Mouse (Mus musculus): ENCODE measurements around the gene Tbc1d7. TPM values are rescaled to one million over a fixed set of nuclear protein-coding genes. Genes with fewer than 3 reads are reported as not detected.

The Tbc1d7 gene
- total and polyA plus RNA-seq, 2 experiments from 2014 or later: 14.8 to 70.5 TPM

DNA sequence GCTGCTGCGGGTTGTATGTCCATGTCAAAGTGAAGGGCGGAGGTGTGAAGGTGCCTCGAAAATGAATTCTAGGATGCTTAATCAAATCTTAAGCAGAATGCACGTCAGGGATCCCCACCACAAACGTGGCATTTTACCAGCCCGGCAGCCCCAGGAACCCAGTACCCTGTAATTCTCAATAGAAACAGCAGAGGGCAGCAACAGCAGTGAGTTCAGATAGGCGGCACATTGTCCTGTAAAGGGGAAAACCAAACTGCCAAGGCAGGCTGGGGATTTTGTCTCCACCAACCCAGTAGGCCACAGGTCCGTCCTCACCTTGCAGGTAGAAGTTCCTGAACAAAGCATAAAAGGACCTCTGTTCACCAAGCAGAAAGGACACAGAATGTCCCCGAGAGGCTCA, 2.0 kb upstream of the Tbc1d7 start:
- Histone ChIP-seq H3K36me3 (replicated peaks; ENCODE audit: control insufficient read depth, insufficient read depth, low read length) (peaks cover 8% of the 10 kb centered on the region), H3K9ac (replicated peaks; ENCODE audit: low read depth, low read length) (no peak overlapping the region), H3K27me3 (ENCODE audit: control insufficient read depth, insufficient read depth, low read length) (no peaks in the 10 kb centered on the region), H3K27ac (ENCODE audit: low read depth) (no peak overlapping the region), H3K4me3 (ENCODE audit: low read depth, low read length) (no peak overlapping the region), H3K9me3 (replicated peaks; ENCODE audit: control insufficient read depth, low read length) (no peaks in the 10 kb centered on the region), H3K4me2 (ENCODE audit: low read depth, low read length) (no peak overlapping the region), H3K4me1 (ENCODE audit: control insufficient read depth, insufficient read depth) (peaks cover 4% of the 10 kb centered on the region; the same call in 1 of the 2 replicates)
- TF ChIP-seq EP300 (IDR thresholded peaks at IDR 0.05; ENCODE audit: low read depth): no peak
- TF ChIP-seq CTCF (IDR thresholded peaks at IDR 0.05; ENCODE audit: low read depth): peak; percentile 82
- ATAC-seq (ENCODE audit: insufficient read depth, low read depth) (0 out of 2 replicates have a peak, but pooled peaks have one; percentile 12), DNase-seq (ENCODE audit: low spot score) (no peak)
- 10% methylated on average over 9 of the region's 9 CpGs for WGBS

DNA sequence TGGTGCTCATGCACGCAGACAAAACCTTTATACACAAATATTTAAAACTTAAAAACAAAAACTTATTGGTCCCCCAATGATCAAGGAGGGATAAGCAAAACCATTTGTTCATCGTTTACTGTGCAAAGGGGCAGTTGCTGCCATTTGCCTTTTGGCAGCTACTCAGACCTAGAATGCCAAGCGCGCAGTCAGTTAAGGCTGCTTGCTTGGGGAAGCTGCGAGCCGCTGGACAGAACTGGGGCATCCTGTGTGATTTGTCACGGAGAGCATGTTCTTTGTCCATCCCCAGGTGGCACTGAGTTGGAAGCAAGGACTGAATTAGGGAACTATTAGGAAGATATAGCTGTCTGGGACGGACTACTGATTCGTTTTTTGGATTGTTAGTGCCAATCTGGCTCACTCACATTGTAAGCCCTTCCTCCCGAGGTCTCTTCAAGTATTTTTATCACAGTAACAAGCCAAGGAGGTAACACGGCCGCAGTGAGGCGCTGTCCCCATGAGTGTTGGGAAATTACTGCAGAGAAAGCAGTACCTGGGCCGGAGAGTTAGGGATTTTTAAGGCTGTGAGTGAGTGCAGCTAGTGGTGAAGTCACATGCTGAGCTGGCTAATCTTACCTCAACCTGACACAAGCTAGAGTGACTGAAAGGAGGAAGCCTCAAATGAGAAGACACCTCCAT, 874 bp upstream of the Tbc1d7 start:
- 33% methylated on average over 14 of the region's 14 CpGs for WGBS
- Histone ChIP-seq H3K27ac (ENCODE audit: low read depth) (peak overlapping the region; percentile 89), H3K36me3 (replicated peaks; ENCODE audit: control insufficient read depth, insufficient read depth, low read length) (peaks cover 12% of the 10 kb centered on the region), H3K27me3 (ENCODE audit: control insufficient read depth, insufficient read depth, low read length) (no peaks in the 10 kb centered on the region), H3K9ac (replicated peaks; ENCODE audit: low read depth, low read length) (no peak overlapping the region; the same call in 1 of the 2 replicates), H3K4me3 (ENCODE audit: low read depth, low read length) (peak overlapping the region; percentile 67), H3K9me3 (replicated peaks; ENCODE audit: control insufficient read depth, low read length) (no peaks in the 10 kb centered on the region), H3K4me2 (ENCODE audit: low read depth, low read length) (peak overlapping the region; percentile 73), H3K4me1 (ENCODE audit: control insufficient read depth, insufficient read depth) (peaks cover 4% of the 10 kb centered on the region; the same call in 1 of the 2 replicates)
- TF ChIP-seq EP300 (IDR thresholded peaks at IDR 0.05; ENCODE audit: low read depth): no peak
- peak; percentile 39 for TF ChIP-seq CTCF (IDR thresholded peaks at IDR 0.05; ENCODE audit: low read depth)
- DNase-seq (ENCODE audit: low spot score) (no peak), ATAC-seq (ENCODE audit: insufficient read depth, low read depth) (no peak)

DNA sequence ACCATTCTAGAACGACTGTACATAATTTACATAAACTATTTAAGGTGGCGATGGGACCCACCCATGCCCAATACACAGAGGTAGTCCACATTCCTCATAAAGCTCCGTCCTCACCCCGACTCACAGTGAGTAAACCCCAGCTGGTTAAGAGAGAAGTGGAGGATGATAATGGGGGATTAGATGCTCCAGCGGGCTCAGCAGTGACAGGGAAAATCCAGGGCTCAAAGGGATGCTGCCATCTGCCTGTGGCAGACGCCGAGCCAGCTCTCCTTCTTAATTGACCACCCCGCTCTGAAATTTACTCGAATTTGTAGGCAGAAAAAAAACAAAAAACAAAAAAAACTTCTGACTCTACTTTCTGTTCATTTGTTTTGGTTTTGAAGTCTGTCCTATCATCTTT, 3.6 kb downstream of the Tbc1d7 start:
- ATAC-seq (ENCODE audit: insufficient read depth, low read depth) (no peak), DNase-seq (ENCODE audit: low spot score) (no peak)
- TF ChIP-seq CTCF (IDR thresholded peaks at IDR 0.05; ENCODE audit: low read depth) (no peak), EP300 (IDR thresholded peaks at IDR 0.05; ENCODE audit: low read depth) (no peak)
- Histone ChIP-seq H3K27ac (ENCODE audit: low read depth) (no peak overlapping the region), H3K36me3 (replicated peaks; ENCODE audit: control insufficient read depth, insufficient read depth, low read length) (peaks cover 39% of the 10 kb centered on the region), H3K4me1 (ENCODE audit: control insufficient read depth, insufficient read depth) (peaks cover 4% of the 10 kb centered on the region; the same call in 1 of the 2 replicates), H3K9me3 (replicated peaks; ENCODE audit: control insufficient read depth, low read length) (no peaks in the 10 kb centered on the region), H3K9ac (replicated peaks; ENCODE audit: low read depth, low read length) (no peak overlapping the region), H3K4me2 (ENCODE audit: low read depth, low read length) (no peak overlapping the region), H3K4me3 (ENCODE audit: low read depth, low read length) (no peak overlapping the region), H3K27me3 (ENCODE audit: control insufficient read depth, insufficient read depth, low read length) (no peaks in the 10 kb centered on the region)
- 74% methylated on average over 9 of the region's 9 CpGs for WGBS

DNA sequence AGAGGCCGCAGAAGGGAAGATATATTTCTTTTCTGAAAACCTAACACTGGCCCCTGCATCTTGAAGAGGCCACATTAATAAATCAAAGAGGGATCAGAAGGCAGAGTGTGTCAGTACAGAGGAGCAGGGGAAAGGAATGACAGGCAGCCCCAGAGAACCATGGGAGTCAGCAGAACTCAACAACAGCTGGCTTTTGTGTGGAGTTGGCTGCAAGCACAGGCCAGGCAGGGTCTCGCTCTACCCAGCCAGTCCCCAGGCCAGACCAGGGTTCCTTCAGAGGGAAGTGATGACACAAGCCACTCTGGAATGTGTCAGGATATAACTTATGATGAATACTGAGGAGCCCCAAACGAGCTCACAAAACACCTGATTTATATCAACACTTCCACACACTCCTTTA, 11.9 kb downstream of the Tbc1d7 start:
- peak overlapping the region; percentile 59 for H3K27ac ChIP-seq (ENCODE audit: low read depth)
- peak; percentile 70 for ATAC-seq (ENCODE audit: insufficient read depth, low read depth)
- no peak overlapping the region for H3K4me3 ChIP-seq (ENCODE audit: low read depth, low read length)
- H3K9me3 ChIP-seq (replicated peaks; ENCODE audit: control insufficient read depth, low read length): no peaks in the 10 kb centered on the region
- peak; percentile 32 for DNase-seq (ENCODE audit: low spot score)
- TF ChIP-seq CTCF (IDR thresholded peaks at IDR 0.05; ENCODE audit: low read depth): no peak
- TF ChIP-seq EP300 (IDR thresholded peaks at IDR 0.05; ENCODE audit: low read depth): no peak
- 43% methylated on average over 3 of the region's 3 CpGs for WGBS
- no peaks in the 10 kb centered on the region for H3K27me3 ChIP-seq (ENCODE audit: control insufficient read depth, insufficient read depth, low read length)
- H3K4me1 ChIP-seq (ENCODE audit: control insufficient read depth, insufficient read depth): no peaks in the 10 kb centered on the region
- no peak overlapping the region for H3K4me2 ChIP-seq (ENCODE audit: low read depth, low read length)
- no peak overlapping the region for H3K9ac ChIP-seq (replicated peaks; ENCODE audit: low read depth, low read length)
- H3K36me3 ChIP-seq (replicated peaks; ENCODE audit: control insufficient read depth, insufficient read depth, low read length): peaks cover 30% of the 10 kb centered on the region

DNA sequence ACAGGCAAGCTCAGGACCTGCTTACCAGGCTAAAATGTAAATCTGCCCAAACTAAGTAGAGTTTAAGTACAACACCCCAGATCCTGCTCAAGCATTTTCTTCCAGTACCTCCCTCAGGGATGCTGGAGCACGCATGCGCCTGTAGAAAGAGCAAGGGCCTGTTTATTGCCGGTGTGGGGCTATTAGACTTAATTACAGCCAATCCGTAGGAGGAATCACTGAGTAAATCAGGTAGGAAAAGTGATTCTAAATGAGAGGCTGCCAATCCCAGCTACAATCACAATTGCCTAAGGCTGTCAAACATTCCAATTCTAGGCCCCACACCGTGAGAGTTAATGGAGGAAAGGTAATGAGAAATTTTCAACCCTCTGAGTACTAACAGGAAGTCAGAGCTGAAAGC, 13.0 kb downstream of the Tbc1d7 start:
- no peaks in the 10 kb centered on the region for H3K4me1 ChIP-seq (ENCODE audit: control insufficient read depth, insufficient read depth)
- DNase-seq (ENCODE audit: low spot score): no peak
- no peak for ATAC-seq (ENCODE audit: insufficient read depth, low read depth)
- H3K27me3 ChIP-seq (ENCODE audit: control insufficient read depth, insufficient read depth, low read length): no peaks in the 10 kb centered on the region
- no peaks in the 10 kb centered on the region for H3K9me3 ChIP-seq (replicated peaks; ENCODE audit: control insufficient read depth, low read length)
- no peak overlapping the region for H3K27ac ChIP-seq (ENCODE audit: low read depth)
- H3K9ac ChIP-seq (replicated peaks; ENCODE audit: low read depth, low read length): no peak overlapping the region
- TF ChIP-seq EP300 (IDR thresholded peaks at IDR 0.05; ENCODE audit: low read depth) (no peak), CTCF (IDR thresholded peaks at IDR 0.05; ENCODE audit: low read depth) (no peak)
- H3K36me3 ChIP-seq (replicated peaks; ENCODE audit: control insufficient read depth, insufficient read depth, low read length): peaks cover 29% of the 10 kb centered on the region
- 73% methylated on average over 5 of the region's 5 CpGs for WGBS
- H3K4me3 ChIP-seq (ENCODE audit: low read depth, low read length): no peak overlapping the region
- no peak overlapping the region for H3K4me2 ChIP-seq (ENCODE audit: low read depth, low read length)

DNA sequence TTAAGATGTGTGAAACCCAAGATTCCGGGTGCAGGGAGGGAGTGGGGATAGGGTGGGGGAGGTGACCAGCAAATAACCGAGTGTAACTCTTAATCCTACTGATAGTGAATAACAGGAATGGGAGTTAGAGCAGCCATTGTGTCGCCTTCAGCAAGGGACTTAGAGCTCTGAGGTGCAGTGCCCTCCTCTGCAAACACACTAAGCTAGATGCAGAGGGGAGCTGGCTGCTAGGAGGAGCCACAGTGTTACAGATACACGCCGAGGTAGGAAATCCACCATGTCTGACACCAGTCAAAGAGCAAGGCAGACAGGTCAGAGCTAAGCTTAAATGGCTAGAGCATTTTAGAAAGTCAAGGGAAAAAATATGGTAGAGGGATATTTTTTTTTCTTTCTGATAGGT, 13.9 kb downstream of the Tbc1d7 start:
- H3K9ac ChIP-seq (replicated peaks; ENCODE audit: low read depth, low read length): no peak overlapping the region
- 49% methylated on average over 5 of the region's 5 CpGs for WGBS
- DNase-seq (ENCODE audit: low spot score) (no peak), ATAC-seq (ENCODE audit: insufficient read depth, low read depth) (no peak)
- H3K9me3 ChIP-seq (replicated peaks; ENCODE audit: control insufficient read depth, low read length): no peaks in the 10 kb centered on the region
- no peaks in the 10 kb centered on the region for H3K27me3 ChIP-seq (ENCODE audit: control insufficient read depth, insufficient read depth, low read length)
- no peak overlapping the region for H3K27ac ChIP-seq (ENCODE audit: low read depth)
- no peak overlapping the region for H3K4me2 ChIP-seq (ENCODE audit: low read depth, low read length)
- H3K4me3 ChIP-seq (ENCODE audit: low read depth, low read length): no peak overlapping the region
- no peaks in the 10 kb centered on the region for H3K4me1 ChIP-seq (ENCODE audit: control insufficient read depth, insufficient read depth)
- no peak for TF ChIP-seq CTCF (IDR thresholded peaks at IDR 0.05; ENCODE audit: low read depth)
- peaks cover 27% of the 10 kb centered on the region; the same call in 1 of the 2 replicates for H3K36me3 ChIP-seq (replicated peaks; ENCODE audit: control insufficient read depth, insufficient read depth, low read length)
